ENCODE assay signal across 9 mouse cellular contexts in genomic region chr1:192457526-192458206, GRCm38 (mm10).
DNase-seq lines count a peak whose midpoint lies in the region; ATAC-seq and TF ChIP-seq lines count a peak whose summit lies in the region.
"Had no signal": no experiment of that assay in that cellular context is flagged by ENCODE, and none has a peak within 500 bp of the region (broad histone marks: within the 10 kb centered on the region; RNA-seq: fewer than 3 reads in every experiment).

No protein-coding gene starts in this region.

- H3K4me1 ChIP-seq in heart, embryonic 12.5 days (replicated peaks): peaks cover 4% of the 10 kb centered on the region; the same call in 1 of the 2 replicates
- no peaks in the 10 kb centered on the region for H3K4me1 ChIP-seq in midbrain, postnatal 0 days (ENCODE audit: insufficient read depth, low read length)

- H3K4me3 ChIP-seq in heart, embryonic 12.5 days: no peak overlapping the region
- H3K4me3 ChIP-seq in midbrain, postnatal 0 days (ENCODE audit: low read depth, low read length): no peak overlapping the region

- no peaks in the 10 kb centered on the region for H3K36me3 ChIP-seq in heart, embryonic 12.5 days
- H3K36me3 ChIP-seq in midbrain, postnatal 0 days (ENCODE audit: insufficient read depth, low read length): no peaks in the 10 kb centered on the region
- H3K36me3 ChIP-seq: G1E had no signal

- H3K9me3 ChIP-seq in heart, embryonic 12.5 days (replicated peaks): no peaks in the 10 kb centered on the region
- H3K9me3 ChIP-seq in midbrain, postnatal 0 days (ENCODE audit: low read length): no peaks in the 10 kb centered on the region

- WGBS in heart, embryonic 12.5 days: 70% methylated on average over 6 of the region's 6 CpGs
- 78% methylated on average over 6 of the region's 6 CpGs for WGBS in midbrain, postnatal 0 days

- no peak overlapping the region for H3K27ac ChIP-seq in heart, embryonic 12.5 days (ENCODE audit: poor library complexity, severe bottlenecking)
- no peak overlapping the region for H3K27ac ChIP-seq in midbrain, postnatal 0 days (ENCODE audit: low read depth, low read length)

- peak; percentile 9 to 23 for DNase-seq in heart, adult 9 months (ENCODE audit: low spot score in 2 of 2)
- DNase-seq in thymus, postnatal 14 days: peak; percentile 29
- DNase-seq in thymus, postnatal 36 days: no peak
- peak; percentile 56 for DNase-seq in embryo, embryonic 11.5 days (ENCODE audit: low read depth, low spot score)
- peak; percentile 17 for DNase-seq in midbrain, postnatal 0 days (ENCODE audit: low spot score)
- no peak for DNase-seq in kidney, adult 11 months

- no peak for ATAC-seq in heart, embryonic 12.5 days (ENCODE audit: insufficient number of reproducible peaks, low FRiP score)
- no peak for ATAC-seq in midbrain, postnatal 0 days (ENCODE audit: low FRiP score)
- no peak for ATAC-seq in activated CD4-positive, CD25-positive, alpha-beta regulatory T cell, adult 4 months

- H3K4me2 ChIP-seq in heart, embryonic 12.5 days: no peak overlapping the region
- H3K4me2 ChIP-seq in midbrain, postnatal 0 days (ENCODE audit: low read depth, low read length, poor library complexity, severe bottlenecking): no peak overlapping the region

- TF ChIP-seq CTCF in midbrain, postnatal 0 days (IDR thresholded peaks at IDR 0.05): no peak

- H3K9ac ChIP-seq in heart, embryonic 12.5 days: no peak overlapping the region
- H3K9ac ChIP-seq in midbrain, postnatal 0 days (replicated peaks; ENCODE audit: low read length, poor library complexity, severe bottlenecking): no peak overlapping the region

- H3K27me3 ChIP-seq in heart, embryonic 12.5 days (replicated peaks): no peaks in the 10 kb centered on the region
- no peaks in the 10 kb centered on the region for H3K27me3 ChIP-seq in midbrain, postnatal 0 days (ENCODE audit: insufficient read depth, low read length)

Comparison
In these comparisons a context has a peak if more than half of its experiments do, and no peak if none do; other contexts are left out.
1. DNase-seq: peak in heart, adult 9 months (2 of 2), thymus, postnatal 14 days (single experiment), embryo, embryonic 11.5 days (single experiment) and midbrain, postnatal 0 days (single experiment); none in thymus, postnatal 36 days (0 of 2) and kidney, adult 11 months (single experiment).